In genomic region chr15:9571896-9572295, GRCm38 (mm10) we compare ENCODE assay signal across 22 mouse cellular contexts. TPM values are rescaled to one million over a fixed set of nuclear protein-coding genes. Genes with fewer than 3 reads are reported as not detected.
DNase-seq lines count a peak whose midpoint lies in the region; ATAC-seq lines count a peak whose summit lies in the region.
"Had no signal": no experiment of that assay in that cellular context is flagged by ENCODE, and none has a peak within 500 bp of the region (broad histone marks: within the 10 kb centered on the region; RNA-seq: fewer than 3 reads in every experiment).

No protein-coding gene starts in this region.

- no peak overlapping the region for H3K4me2 ChIP-seq in intestine, embryonic 16.5 days (ENCODE audit: low read depth, low read length)
- H3K4me2 ChIP-seq: heart, embryonic 11.5 days; limb, embryonic 15.5 days; neural tube, embryonic 12.5 days had no signal

- 83% methylated on average over 2 of the region's 2 CpGs for WGBS in intestine, embryonic 16.5 days

- H3K9me3 ChIP-seq in intestine, embryonic 16.5 days (ENCODE audit: control insufficient read depth, low read length): no peaks in the 10 kb centered on the region
- H3K9me3 ChIP-seq: forebrain, embryonic 10.5 days; limb, embryonic 15.5 days; midbrain, embryonic 10.5 days; neural tube, embryonic 12.5 days had no signal

- H3K36me3 ChIP-seq in intestine, embryonic 16.5 days (ENCODE audit: control insufficient read depth, insufficient read depth, low read length): no peaks in the 10 kb centered on the region
- H3K36me3 ChIP-seq: forebrain, embryonic 10.5 days; limb, embryonic 15.5 days; midbrain, embryonic 10.5 days; neural tube, embryonic 12.5 days had no signal

- H3K4me3 ChIP-seq in intestine, embryonic 16.5 days (ENCODE audit: low read length): no peak overlapping the region
- H3K4me3 ChIP-seq: forebrain, embryonic 10.5 days; limb, embryonic 15.5 days; midbrain, embryonic 10.5 days; neural tube, embryonic 12.5 days had no signal

- no peaks in the 10 kb centered on the region for H3K27me3 ChIP-seq in intestine, embryonic 16.5 days (replicated peaks; ENCODE audit: control insufficient read depth, insufficient read depth, low read length)
- H3K27me3 ChIP-seq: limb, embryonic 15.5 days; neural tube, embryonic 12.5 days had no signal

- peak; percentile 23 for DNase-seq in layer of hippocampus, adult 11-12 months (ENCODE audit: low spot score)
- DNase-seq in layer of hippocampus, postnatal 25 days (ENCODE audit: extremely low spot score in 1 of 2, low spot score in 1 of 2): no peak
- peak; percentile 4 for DNase-seq in A20 (ENCODE audit: low read depth, low spot score)
- DNase-seq in brain, adult 2 months (ENCODE audit: low read depth, low spot score): peak; percentile 23
- no peak for DNase-seq in cerebellum, adult 11-12 months
- no peak for DNase-seq in urinary bladder, postnatal 4 days (ENCODE audit: low spot score in 2 of 2)
- DNase-seq: adrenal gland, postnatal 10 days; cerebellum, adult 18-20 months; cerebellum, postnatal 36 days; heart, postnatal 10 days; kidney, adult 9 months; kidney, postnatal 4 days; layer of hippocampus, postnatal 36 days; lung, postnatal 14 days; right cerebral cortex, adult 18-20 months had no signal

- ATAC-seq in megakaryocyte progenitor cell, adult 5-6 weeks (replicated peaks; ENCODE audit: poor library complexity): peak; percentile 90
- no peak for ATAC-seq in intestine, embryonic 16.5 days

- no peak overlapping the region for H3K27ac ChIP-seq in intestine, embryonic 16.5 days (ENCODE audit: low read length)
- H3K27ac ChIP-seq: forebrain, embryonic 10.5 days; limb, embryonic 15.5 days; midbrain, embryonic 10.5 days; neural tube, embryonic 12.5 days had no signal

- no peaks in the 10 kb centered on the region for H3K4me1 ChIP-seq in intestine, embryonic 16.5 days (ENCODE audit: control insufficient read depth, insufficient read depth, low read length)
- H3K4me1 ChIP-seq: forebrain, embryonic 10.5 days; limb, embryonic 15.5 days; midbrain, embryonic 10.5 days; neural tube, embryonic 12.5 days had no signal

- H3K9ac ChIP-seq in intestine, embryonic 16.5 days (ENCODE audit: low read depth, low read length): no peak overlapping the region
- H3K9ac ChIP-seq: limb, embryonic 15.5 days; neural tube, embryonic 12.5 days had no signal

RNA-seq across cellular contexts. Expression of gene Il7r, which starts 41.9 kb away (rescaled TPM):
- under 1 TPM; 0.34 to 0.35 TPM for total RNA-seq in layer of hippocampus, postnatal 25 days (2021)
- 0.56 and 1.2 TPM in 2 replicates for total RNA-seq in megakaryocyte progenitor cell, adult 5-6 weeks (2015)
- total RNA-seq in megakaryocyte progenitor cell, adult 5-6 weeks (2017): 0.42 and 2.9 TPM in 2 replicates
- polyA plus RNA-seq in intestine, embryonic 16.5 days (2015; fragmentation: Nextera tagmentation; extraction: Ambion mirVana): 1.2 TPM in 2 replicates
- polyA plus RNA-seq: forebrain, embryonic 10.5 days; neural tube, embryonic 12.5 days had no signal

Comparison
In these comparisons a context has a peak if more than half of its experiments do, and no peak if none do; other contexts are left out.
1. DNase-seq: peak in layer of hippocampus, adult 11-12 months (single experiment), A20 (single experiment) and brain, adult 2 months (single experiment); none in layer of hippocampus, postnatal 25 days (0 of 2), cerebellum, adult 11-12 months (single experiment) and urinary bladder, postnatal 4 days (0 of 2).